Mouse (Mus musculus) liver, embryonic 14.5 days (tissue): Measurements from ENCODE around the gene Abhd16a.

Experiments used
- CTCF ChIP-seq: IDR thresholded peaks from 2 replicates; pipeline ENCODE4 v1.5.1; 2016; ENCODE audit warnings: antibody characterized with exemption, low read depth, control low read depth
- EP300 ChIP-seq: IDR thresholded peaks from 2 replicates; pipeline ENCODE4 v1.6.1; 2016; ENCODE audit warnings: antibody characterized with exemption, low read depth

GRCm38 (mm10) chr17:35094475-35095365 is 5.7 kb downstream of the Abhd16a start:
- no peak for TF ChIP-seq CTCF
- TF ChIP-seq EP300 = no peak
